Mouse (Mus musculus) embryonic facial prominence, embryonic 11.5 days (tissue): ENCODE measurements around the gene Vax2. TPM values are rescaled to one million over a fixed set of nuclear protein-coding genes. Genes with fewer than 3 reads are reported as not detected.
A peak's percentile ranks its signal among the peaks of the same experiment; 100 is the strongest.

ENCODE experiments used
- ATAC-seq: fragments of 200-750 bp; cut with Nextera tagmentation; replicated peaks from 2 replicates; pipeline ENCODE4 v1.8.0; 2017; ENCODE audit warnings: low read depth; ENCODE audit not compliant: insufficient number of reproducible peaks, low FRiP score, low TSS enrichment
- DNase-seq: peaks from one replicate; pipeline ENCODE4 v3.0.0-alpha.2; 2015; ENCODE audit warnings: low spot score
- H3K27ac ChIP-seq: fragments of 300-500 bp; sonication (generic); replicated peaks from 2 replicates; pipeline ENCODE4 v1.5.1; 2014; ENCODE audit warnings: mild to moderate bottlenecking, low read depth, low read length, control low read depth
- H3K27me3 ChIP-seq: fragments of 300-500 bp; sonication (generic); 2 replicates; pipeline ENCODE4 v1.6.1; 2014; ENCODE audit warnings: mild to moderate bottlenecking, low read length, moderate library complexity, mixed read lengths; ENCODE audit not compliant: control insufficient read depth, insufficient read depth
- H3K36me3 ChIP-seq: fragments of 300-500 bp; sonication (generic); replicated peaks from 2 replicates; pipeline ENCODE4 v1.6.1; 2014; ENCODE audit warnings: low read depth, mild to moderate bottlenecking, low read length, moderate library complexity, mixed read lengths; ENCODE audit not compliant: control insufficient read depth, insufficient read depth
- H3K4me1 ChIP-seq: fragments of 300-500 bp; sonication (generic); 2 replicates; pipeline ENCODE4 v1.6.1; 2014; ENCODE audit warnings: low read length, mixed read lengths; ENCODE audit not compliant: control insufficient read depth, insufficient read depth
- H3K4me2 ChIP-seq: fragments of 300-500 bp; sonication (generic); 2 replicates; pipeline ENCODE4 v1.6.1; 2014; ENCODE audit warnings: low read depth, mild to moderate bottlenecking, control low read depth, low read length, moderate library complexity
- H3K4me3 ChIP-seq: fragments of 300-500 bp; sonication (generic); 2 replicates; pipeline ENCODE4 v1.5.1; 2014; ENCODE audit warnings: low read depth, low read length, control low read depth
- H3K9ac ChIP-seq: fragments of 300-500 bp; sonication (generic); replicated peaks from 2 replicates; pipeline ENCODE4 v1.6.1; 2014; ENCODE audit warnings: mild to moderate bottlenecking, control low read depth, low read length
- H3K9me3 ChIP-seq: fragments of 300-500 bp; sonication (generic); replicated peaks from 2 replicates; pipeline ENCODE4 v1.6.1; 2016; ENCODE audit warnings: mild to moderate bottlenecking, low read length, inconsistent platforms, mixed read lengths; ENCODE audit not compliant: control insufficient read depth
- WGBS: fragments of 180-500 bp; shearing (Covaris S2); extraction: QIAGEN DNeasy Blood & Tissue Kit; methylation state at CpG from one replicate; pipeline ENCODE4 v1.1.7; 2014; 5-methylcytosine and 5-hydroxymethylcytosine counted together
- polyA plus RNA-seq: library from polyadenylated mRNA; unstranded; fragments of >200 nt; fragmentation: Nextera tagmentation; extraction: Ambion mirVana; gene quantifications from 2 replicates; pipeline ENCODE4 v1.2.1, GENCODE M21; 2014

Gene Vax2
- polyA plus RNA-seq, 1 experiment from 2014 or later, result 2.0 TPM

DNA sequence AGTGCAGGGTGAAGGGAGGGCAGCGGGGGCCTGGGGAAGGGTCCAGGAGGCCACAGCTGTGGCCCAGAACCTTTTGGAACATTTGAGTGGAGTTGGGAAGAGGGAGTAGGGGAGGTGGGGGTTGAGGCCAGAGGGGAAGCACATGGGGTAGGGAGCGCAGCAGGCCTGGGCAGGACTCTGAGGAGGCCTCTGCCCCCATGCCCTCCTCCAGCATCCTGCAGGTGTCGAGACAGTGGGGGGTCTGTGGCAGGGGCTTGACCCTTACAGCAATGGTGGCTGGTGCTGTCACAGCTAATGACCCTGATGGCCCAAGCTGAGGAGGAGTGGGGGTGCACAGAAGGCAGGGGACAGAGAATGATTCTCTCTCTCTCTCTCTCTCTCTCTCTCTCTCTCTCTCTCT, 38.2 kb downstream of the Vax2 start:
- no peaks in the 10 kb centered on the region for H3K36me3 ChIP-seq
- H3K9me3 ChIP-seq, result no peaks in the 10 kb centered on the region
- no peak overlapping the region for H3K4me3 ChIP-seq
- H3K27ac ChIP-seq, result no peak overlapping the region
- peak; percentile 29; the same call in 1 of the 2 replicates for ATAC-seq
- no peak overlapping the region for H3K4me2 ChIP-seq
- no peaks in the 10 kb centered on the region for H3K27me3 ChIP-seq
- no peak overlapping the region for H3K9ac ChIP-seq
- WGBS, result 50% methylated on average over 3 of the region's 3 CpGs
- H3K4me1 ChIP-seq, result no peaks in the 10 kb centered on the region
- DNase-seq, result no peak

DNA sequence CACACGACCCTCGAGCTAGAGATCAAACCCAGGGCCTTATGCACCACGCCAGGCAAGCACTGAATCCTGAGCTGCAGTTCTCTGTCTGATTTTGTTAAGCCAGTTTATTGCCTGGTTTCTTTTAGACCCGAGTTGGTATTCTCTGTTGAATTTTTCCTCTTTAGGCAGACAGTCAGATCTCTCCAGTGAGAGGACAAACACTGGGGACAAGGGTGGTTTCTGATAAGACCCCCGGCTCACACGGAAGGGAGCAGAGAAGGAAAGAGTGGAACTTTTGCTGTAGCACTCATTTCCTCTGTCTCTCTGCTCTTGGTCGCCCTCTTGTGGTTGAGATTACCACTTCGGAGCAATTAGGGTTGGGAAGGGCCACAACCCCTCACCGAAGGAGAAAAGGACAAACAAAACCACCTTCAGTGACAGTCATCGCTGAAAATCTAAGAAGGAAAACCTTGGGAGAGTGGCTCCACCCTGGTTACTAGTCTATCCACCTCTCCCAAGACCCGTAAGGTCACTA, 39.2 kb downstream of the Vax2 start:
- no peaks in the 10 kb centered on the region for H3K36me3 ChIP-seq
- H3K4me1 ChIP-seq, result no peaks in the 10 kb centered on the region
- 8% methylated on average over 11 of the region's 11 CpGs for whole genome bisulfite sequencing
- no peaks in the 10 kb centered on the region for H3K27me3 ChIP-seq
- no peak overlapping the region for H3K4me3 ChIP-seq
- H3K9ac ChIP-seq, result 0 out of 2 replicates have a peak overlapping the region, but pooled peaks have one; percentile 18
- no peak for ATAC-seq
- H3K27ac ChIP-seq, result no peak overlapping the region
- no peaks in the 10 kb centered on the region for H3K9me3 ChIP-seq
- no peak overlapping the region; the same call in 1 of the 2 replicates for H3K4me2 ChIP-seq
- DNase-seq, result peak; percentile 78

DNA sequence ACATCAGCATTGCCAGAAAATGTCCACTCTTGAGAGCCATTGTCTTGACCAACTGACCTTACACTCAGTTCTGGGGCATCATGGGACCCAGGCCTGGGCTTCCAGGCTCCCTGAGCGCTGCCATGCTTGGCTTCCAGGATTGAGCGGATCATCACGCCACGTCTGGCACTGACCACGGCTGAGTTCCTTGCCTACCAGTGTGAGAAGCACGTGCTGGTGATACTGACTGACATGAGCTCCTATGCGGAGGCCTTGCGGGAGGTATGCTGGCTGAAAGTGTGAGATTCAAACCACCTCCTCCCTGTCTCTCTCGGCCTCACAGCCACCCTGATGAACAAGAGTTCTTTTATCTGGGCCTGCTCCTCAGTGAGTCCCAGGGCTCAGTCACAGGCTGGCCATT, 45.0 kb downstream of the Vax2 start:
- ATAC-seq (no peak), DNase-seq (no peak)
- Histone ChIP-seq H3K27me3 (peaks cover 35% of the 10 kb centered on the region), H3K4me2 (no peak overlapping the region), H3K36me3 (no peaks in the 10 kb centered on the region), H3K4me3 (no peak overlapping the region), H3K27ac (no peak overlapping the region), H3K9ac (no peak overlapping the region), H3K9me3 (no peaks in the 10 kb centered on the region), H3K4me1 (no peaks in the 10 kb centered on the region)
- WGBS, result 67% methylated on average over 9 of the region's 9 CpGs

DNA sequence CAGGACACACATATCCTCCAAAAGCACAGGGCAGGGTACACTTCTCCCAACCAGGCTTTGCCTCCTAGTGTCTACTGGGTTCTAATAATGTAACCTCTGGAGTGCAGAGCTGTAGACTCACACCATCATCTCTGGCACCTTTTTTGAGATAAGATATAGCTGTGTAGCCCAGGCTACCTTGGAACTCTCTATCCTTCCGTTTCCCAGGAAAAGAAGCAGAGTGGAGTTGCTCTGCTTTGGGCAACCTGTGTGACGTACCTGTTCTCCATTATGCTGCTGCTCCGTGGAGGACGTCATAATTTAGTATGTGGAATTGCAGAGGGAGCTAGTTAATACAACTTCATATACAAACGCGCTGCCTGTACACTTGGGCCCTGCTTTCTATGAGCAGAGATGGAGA, 51.3 kb downstream of the Vax2 start, which contains the start of gene Ankrd53:
TSS of gene Ankrd53 (plus strand) at position 301 of the 400 bp plus-strand sequence.
- Histone ChIP-seq H3K4me3 (peak within 1 kb of the TSS; percentile 26), H3K27ac (no peak within 1 kb of the TSS), H3K9ac (peak within 1 kb of the TSS; percentile 19; the same call in 1 of the 2 replicates), H3K27me3 (peaks cover 52% of the 10 kb centered on the region), H3K4me2 (peak within 1 kb of the TSS; percentile 54), H3K4me1 (peaks cover 3% of the 10 kb centered on the region; the same call in 1 of the 2 replicates), H3K36me3 (no peaks in the 10 kb centered on the region), H3K9me3 (no peaks in the 10 kb centered on the region)
- DNase-seq (peak; percentile 1), ATAC-seq (no peak)
- 19% methylated on average over 6 of the region's 6 CpGs for WGBS

DNA sequence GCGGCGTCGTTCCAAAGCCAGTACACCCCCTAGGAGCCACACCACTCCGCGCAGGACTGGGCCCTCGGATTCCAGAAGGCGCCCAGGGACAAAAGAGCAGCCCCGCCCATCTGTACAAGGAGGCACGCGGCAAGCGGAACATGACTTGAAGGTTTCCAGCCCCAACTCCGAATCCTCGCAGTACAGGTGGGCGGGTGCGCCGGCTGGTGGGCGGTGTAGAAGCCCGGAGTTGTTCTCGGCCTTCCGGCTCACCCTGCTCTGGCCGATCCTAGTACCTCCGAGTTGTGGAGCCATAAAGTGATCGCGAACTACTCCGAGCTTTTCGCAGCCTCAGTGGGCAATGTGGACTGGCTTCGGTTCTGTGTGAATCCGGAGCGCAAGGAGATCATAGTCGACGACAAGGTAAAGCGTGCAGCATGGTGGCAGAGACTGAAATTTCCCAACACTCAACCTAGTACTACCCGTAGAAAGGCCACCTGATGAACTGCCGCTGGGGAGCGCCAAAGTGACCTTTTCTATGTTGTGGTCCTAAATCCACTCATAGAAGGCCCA, 51.9 kb downstream of the Vax2 start:
- under 1% methylated on average over 35 of the region's 35 CpGs for WGBS
- DNase-seq, result peak; percentile 55

DNA sequence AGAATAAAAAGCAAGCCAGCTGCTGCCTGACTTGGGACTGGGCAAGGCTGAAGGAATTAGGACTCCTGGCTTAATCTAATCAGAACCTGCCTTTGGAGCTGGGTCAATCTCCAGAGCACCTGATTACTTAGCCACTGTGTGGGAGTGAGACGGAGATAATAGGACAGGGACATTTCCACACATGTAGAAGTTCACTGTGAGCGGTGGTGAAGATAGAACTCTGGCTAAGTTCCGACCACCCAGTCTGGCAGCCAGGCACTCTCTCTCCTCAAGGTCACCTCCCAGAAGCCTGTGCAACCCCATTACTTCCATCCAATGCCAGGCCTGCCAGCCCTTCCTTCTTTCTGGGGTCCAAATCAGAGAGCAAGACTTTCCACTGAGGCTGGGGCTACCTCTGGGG, 55.9 kb downstream of the Vax2 start:
- ATAC-seq, result no peak
- WGBS, result 82% methylated on average over 3 of the region's 3 CpGs
- no peak overlapping the region for H3K9ac ChIP-seq
- no peaks in the 10 kb centered on the region for H3K9me3 ChIP-seq
- peaks cover 3% of the 10 kb centered on the region; the same call in 1 of the 2 replicates for H3K4me1 ChIP-seq
- H3K4me2 ChIP-seq, result no peak overlapping the region
- H3K27ac ChIP-seq, result no peak overlapping the region
- H3K4me3 ChIP-seq, result no peak overlapping the region
- no peak for DNase-seq
- H3K27me3 ChIP-seq, result peaks cover 17% of the 10 kb centered on the region
- H3K36me3 ChIP-seq, result no peaks in the 10 kb centered on the region

More for the DNA sequence above, 51.9 kb downstream of the Vax2 start:
- Histone ChIP-seq H3K4me2 (peak overlapping the region; percentile 54), H3K36me3 (no peaks in the 10 kb centered on the region), H3K27ac (no peak overlapping the region), H3K4me3 (peak overlapping the region; percentile 26), H3K4me1 (peaks cover 3% of the 10 kb centered on the region; the same call in 1 of the 2 replicates), H3K27me3 (peaks cover 46% of the 10 kb centered on the region), H3K9me3 (no peaks in the 10 kb centered on the region), H3K9ac (peak overlapping the region; percentile 19; the same call in 1 of the 2 replicates)
- ATAC-seq, result peak; percentile 50; the same call in 1 of the 2 replicates

DNA sequence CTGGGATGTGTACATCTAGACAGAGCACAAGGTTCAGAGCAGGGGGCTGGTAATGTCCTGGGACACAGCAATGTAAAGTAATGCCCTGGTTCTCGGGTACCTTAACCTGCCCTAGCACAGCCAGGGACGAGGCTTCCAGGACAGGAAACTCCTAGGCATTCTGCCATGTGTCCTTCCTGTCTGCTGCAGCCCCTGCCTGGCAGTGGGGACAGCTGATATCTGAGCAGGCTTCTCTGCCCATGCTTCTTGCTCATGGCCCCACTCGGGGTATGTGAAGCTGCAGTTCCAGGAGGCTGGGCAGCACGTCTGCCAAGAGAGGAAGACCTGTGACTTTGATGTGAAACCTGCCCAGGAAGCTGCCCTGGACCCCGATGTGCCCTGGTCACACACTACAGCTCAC, 57.4 kb downstream of the Vax2 start:
- Histone ChIP-seq H3K36me3 (no peaks in the 10 kb centered on the region; the same call in 1 of the 2 replicates), H3K27me3 (peaks cover 5% of the 10 kb centered on the region; the same call in 1 of the 2 replicates), H3K27ac (no peak overlapping the region), H3K9me3 (no peaks in the 10 kb centered on the region), H3K9ac (no peak overlapping the region), H3K4me1 (no peaks in the 10 kb centered on the region), H3K4me3 (no peak overlapping the region), H3K4me2 (no peak overlapping the region)
- ATAC-seq (no peak), DNase-seq (no peak)
- 80% methylated on average over 5 of the region's 5 CpGs for WGBS

DNA sequence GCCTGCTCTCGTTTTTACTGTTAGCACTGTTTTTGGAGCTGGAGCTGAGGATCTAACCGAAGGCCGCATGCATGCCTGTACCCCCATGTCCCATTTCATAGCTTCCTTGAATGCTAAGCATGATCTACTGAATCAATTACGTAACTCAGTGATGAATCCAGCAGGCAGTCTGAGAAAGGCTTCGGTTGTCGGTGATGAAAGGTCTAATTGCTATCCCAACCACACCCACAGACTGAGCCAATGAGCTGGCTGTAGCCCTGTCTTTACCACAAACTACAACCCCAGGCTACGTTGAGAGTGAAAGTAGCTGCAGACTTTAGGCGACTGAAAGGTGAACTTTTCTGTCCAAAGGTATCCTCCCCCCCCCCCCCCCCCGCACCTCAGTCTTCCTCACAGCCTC, 63.1 kb downstream of the Vax2 start:
- Histone ChIP-seq H3K4me1 (no peaks in the 10 kb centered on the region), H3K36me3 (no peaks in the 10 kb centered on the region; the same call in 1 of the 2 replicates), H3K9me3 (no peaks in the 10 kb centered on the region), H3K4me2 (peak overlapping the region; percentile 73; the same call in 1 of the 2 replicates), H3K27me3 (no peaks in the 10 kb centered on the region), H3K9ac (no peak overlapping the region), H3K27ac (no peak overlapping the region), H3K4me3 (peak overlapping the region; percentile 91; the same call in 1 of the 2 replicates)
- WGBS, result 68% methylated on average over 9 of the region's 9 CpGs
- DNase-seq (no peak), ATAC-seq (no peak)
